Mouse (Mus musculus): ENCODE results near the gene Fer. TPM values are rescaled to one million over a fixed set of nuclear protein-coding genes. Genes with fewer than 3 reads are reported as not detected.

Gene Fer
- polyA plus RNA-seq, 1 experiment from 2014 or later, result 37.7 TPM

GRCm38 (mm10) chr17:64099395-64100171 lies 236.7 kb downstream of the Fer start:
- ATAC-seq (ENCODE audit: low FRiP score), result no peak
- Histone ChIP-seq H3K4me1 (peaks cover 4% of the 10 kb centered on the region), H3K9me3 (no peaks in the 10 kb centered on the region), H3K4me3 (replicated peaks) (no peak overlapping the region), H3K27me3 (no peaks in the 10 kb centered on the region), H3K4me2 (no peak overlapping the region), H3K9ac (no peak overlapping the region), H3K27ac (no peak overlapping the region), H3K36me3 (replicated peaks) (no peaks in the 10 kb centered on the region)
- 85% methylated on average over 6 of the region's 6 CpGs for WGBS

- 73% methylated on average over 3 of the region's 3 CpGs for WGBS
- 0 out of 2 replicates have a peak, but pooled peaks have one; percentile 36 for ATAC-seq (ENCODE audit: low FRiP score)
Observed at GRCm38 (mm10) chr17:64100172-64100510, 237.3 kb downstream of the Fer start.

GRCm38 (mm10) chr17:64108773-64109172 lies 245.9 kb downstream of the Fer start:
- H3K9me3 ChIP-seq, result no peaks in the 10 kb centered on the region
- no peaks in the 10 kb centered on the region for H3K36me3 ChIP-seq (replicated peaks)
- H3K27ac ChIP-seq, result no peak overlapping the region
- ATAC-seq (ENCODE audit: low FRiP score), result no peak
- no peak overlapping the region for H3K9ac ChIP-seq
- H3K4me1 ChIP-seq, result no peaks in the 10 kb centered on the region; the same call in 1 of the 2 replicates
- no peak overlapping the region for H3K4me3 ChIP-seq (replicated peaks)
- 94% methylated on average over 5 of the region's 5 CpGs for WGBS
- no peaks in the 10 kb centered on the region for H3K27me3 ChIP-seq
- H3K4me2 ChIP-seq, result no peak overlapping the region

More at GRCm38 (mm10) chr17:64100172-64100510, 237.3 kb downstream of the Fer start:
- H3K4me1 ChIP-seq, result peaks cover 4% of the 10 kb centered on the region
- no peaks in the 10 kb centered on the region for H3K9me3 ChIP-seq
- H3K27me3 ChIP-seq, result no peaks in the 10 kb centered on the region
- H3K36me3 ChIP-seq (replicated peaks), result no peaks in the 10 kb centered on the region
- no peak overlapping the region for H3K27ac ChIP-seq
- H3K9ac ChIP-seq, result no peak overlapping the region
- H3K4me2 ChIP-seq, result no peak overlapping the region
- no peak overlapping the region for H3K4me3 ChIP-seq (replicated peaks)

GRCm38 (mm10) chr17:64109871-64110270 lies 247.0 kb downstream of the Fer start:
- no peaks in the 10 kb centered on the region for H3K27me3 ChIP-seq
- no peak for ATAC-seq (ENCODE audit: low FRiP score)
- H3K4me1 ChIP-seq, result no peaks in the 10 kb centered on the region; the same call in 1 of the 2 replicates
- H3K36me3 ChIP-seq (replicated peaks), result no peaks in the 10 kb centered on the region
- H3K9me3 ChIP-seq, result no peaks in the 10 kb centered on the region
- no peak overlapping the region for H3K9ac ChIP-seq
- no peak overlapping the region for H3K27ac ChIP-seq
- H3K4me2 ChIP-seq, result no peak overlapping the region
- no peak overlapping the region for H3K4me3 ChIP-seq (replicated peaks)
- 83% methylated on average over 8 of the region's 8 CpGs for WGBS

- no peaks in the 10 kb centered on the region for H3K36me3 ChIP-seq (replicated peaks)
- no peaks in the 10 kb centered on the region; the same call in 1 of the 2 replicates for H3K4me1 ChIP-seq
- no peak overlapping the region for H3K4me3 ChIP-seq (replicated peaks)
- no peak for ATAC-seq (ENCODE audit: low FRiP score)
- H3K9me3 ChIP-seq, result no peaks in the 10 kb centered on the region
- no peak overlapping the region for H3K27ac ChIP-seq
- no peaks in the 10 kb centered on the region for H3K27me3 ChIP-seq
- H3K4me2 ChIP-seq, result no peak overlapping the region
- H3K9ac ChIP-seq, result no peak overlapping the region
- WGBS, result 79% methylated on average over 5 of the region's 5 CpGs
Observed at GRCm38 (mm10) chr17:64113625-64114024, 250.8 kb downstream of the Fer start.

- WGBS, result 84% methylated on average over 6 of the region's 6 CpGs
- no peaks in the 10 kb centered on the region for H3K27me3 ChIP-seq
- no peak overlapping the region for H3K9ac ChIP-seq
- ATAC-seq (ENCODE audit: low FRiP score), result no peak
- H3K4me2 ChIP-seq, result no peak overlapping the region
- no peak overlapping the region for H3K4me3 ChIP-seq (replicated peaks)
- no peak overlapping the region for H3K27ac ChIP-seq
- no peaks in the 10 kb centered on the region for H3K4me1 ChIP-seq
- no peaks in the 10 kb centered on the region for H3K36me3 ChIP-seq (replicated peaks)
- H3K9me3 ChIP-seq, result no peaks in the 10 kb centered on the region
Observed at GRCm38 (mm10) chr17:64116762-64117161, 253.9 kb downstream of the Fer start.

- ATAC-seq (ENCODE audit: low FRiP score), result no peak
- 89% methylated on average over 5 of the region's 5 CpGs for WGBS
- Histone ChIP-seq H3K9ac (no peak overlapping the region), H3K9me3 (no peaks in the 10 kb centered on the region), H3K36me3 (replicated peaks) (no peaks in the 10 kb centered on the region), H3K4me1 (no peaks in the 10 kb centered on the region), H3K4me2 (no peak overlapping the region), H3K27me3 (no peaks in the 10 kb centered on the region), H3K27ac (no peak overlapping the region), H3K4me3 (replicated peaks) (no peak overlapping the region)
Observed at GRCm38 (mm10) chr17:64119697-64120288, 256.9 kb downstream of the Fer start.

- Histone ChIP-seq H3K4me3 (replicated peaks) (no peak overlapping the region), H3K36me3 (replicated peaks) (no peaks in the 10 kb centered on the region), H3K27me3 (no peaks in the 10 kb centered on the region), H3K9ac (no peak overlapping the region), H3K9me3 (no peaks in the 10 kb centered on the region), H3K4me2 (no peak overlapping the region), H3K27ac (no peak overlapping the region), H3K4me1 (no peaks in the 10 kb centered on the region)
- WGBS, result 90% methylated on average over 11 of the region's 11 CpGs
- ATAC-seq (ENCODE audit: low FRiP score), result no peak
Observed at GRCm38 (mm10) chr17:64122556-64122955, 259.7 kb downstream of the Fer start.

- 75% methylated on average over 3 of the region's 3 CpGs for WGBS
- no peak overlapping the region for H3K4me3 ChIP-seq (replicated peaks)
- H3K9me3 ChIP-seq, result no peaks in the 10 kb centered on the region
- no peaks in the 10 kb centered on the region for H3K27me3 ChIP-seq
- no peaks in the 10 kb centered on the region for H3K36me3 ChIP-seq (replicated peaks)
- no peak overlapping the region for H3K9ac ChIP-seq
- no peak for ATAC-seq (ENCODE audit: low FRiP score)
- H3K4me1 ChIP-seq, result no peaks in the 10 kb centered on the region
- no peak overlapping the region for H3K4me2 ChIP-seq
- H3K27ac ChIP-seq, result no peak overlapping the region
Observed at GRCm38 (mm10) chr17:64123732-64124131, 260.9 kb downstream of the Fer start.

GRCm38 (mm10) chr17:64126904-64127303 lies 264.0 kb downstream of the Fer start:
- Histone ChIP-seq H3K4me2 (no peak overlapping the region), H3K36me3 (replicated peaks) (no peaks in the 10 kb centered on the region), H3K9me3 (no peaks in the 10 kb centered on the region), H3K27me3 (no peaks in the 10 kb centered on the region), H3K27ac (no peak overlapping the region), H3K4me1 (no peaks in the 10 kb centered on the region), H3K9ac (no peak overlapping the region), H3K4me3 (replicated peaks) (no peak overlapping the region)
- ATAC-seq (ENCODE audit: low FRiP score), result no peak
- WGBS, result 93% methylated on average over 5 of the region's 5 CpGs

GRCm38 (mm10) chr17:64129750-64130149 lies 266.9 kb downstream of the Fer start:
- 54% methylated on average over 2 of the region's 2 CpGs for WGBS
- Histone ChIP-seq H3K4me2 (no peak overlapping the region), H3K4me3 (replicated peaks) (no peak overlapping the region), H3K27ac (no peak overlapping the region), H3K27me3 (no peaks in the 10 kb centered on the region), H3K4me1 (no peaks in the 10 kb centered on the region), H3K9me3 (no peaks in the 10 kb centered on the region), H3K36me3 (replicated peaks) (no peaks in the 10 kb centered on the region), H3K9ac (no peak overlapping the region)
- ATAC-seq (ENCODE audit: low FRiP score), result no peak

GRCm38 (mm10) chr17:64130356-64130755 lies 267.5 kb downstream of the Fer start:
- no peak overlapping the region for H3K9ac ChIP-seq
- no peaks in the 10 kb centered on the region for H3K27me3 ChIP-seq
- no peaks in the 10 kb centered on the region for H3K36me3 ChIP-seq (replicated peaks)
- no peak for ATAC-seq (ENCODE audit: low FRiP score)
- no peak overlapping the region for H3K4me2 ChIP-seq
- WGBS, result 79% methylated on average over 3 of the region's 3 CpGs
- H3K4me1 ChIP-seq, result no peaks in the 10 kb centered on the region
- no peak overlapping the region for H3K27ac ChIP-seq
- H3K9me3 ChIP-seq, result no peaks in the 10 kb centered on the region
- H3K4me3 ChIP-seq (replicated peaks), result no peak overlapping the region

GRCm38 (mm10) chr17:64132183-64132582 lies 269.3 kb downstream of the Fer start:
- Histone ChIP-seq H3K4me1 (no peaks in the 10 kb centered on the region), H3K9ac (no peak overlapping the region), H3K4me3 (replicated peaks) (no peak overlapping the region), H3K27ac (no peak overlapping the region), H3K27me3 (no peaks in the 10 kb centered on the region), H3K36me3 (replicated peaks) (no peaks in the 10 kb centered on the region), H3K4me2 (no peak overlapping the region), H3K9me3 (no peaks in the 10 kb centered on the region)
- 87% methylated on average over 6 of the region's 6 CpGs for WGBS
- no peak for ATAC-seq (ENCODE audit: low FRiP score)

Data from forebrain, embryonic 12.5 days (tissue).